Mouse (Mus musculus) cerebellum, adult 8-10 months (tissue): ENCODE results near the gene Ffar4.

Source experiments
- DNase-seq: peaks from one replicate; pipeline ENCODE4 v3.0.0; 2022

Gene Ffar4

GRCm38 (mm10) chr19:38096858-38097758 is at the start of gene Ffar4:
Gene Ffar4, plus strand, starts transcription at chr19:38097071.
- no peak for DNase-seq

GRCm38 (mm10) chr19:38049686-38050085 is 47.2 kb upstream of the Ffar4 start:
- no peak for DNase-seq

GRCm38 (mm10) chr19:38053227-38054041 is 43.4 kb upstream of the Ffar4 start:
- DNase-seq = peak; percentile 26

GRCm38 (mm10) chr19:38054149-38054719 is 42.6 kb upstream of the Ffar4 start:
- peak; percentile 78 for DNase-seq

- peak; percentile 94 for DNase-seq
These were observed 42.1 kb upstream of the Ffar4 start, which contains the start of gene Cep55 for GRCm38 (mm10) chr19:38054720-38055192. Gene Cep55, plus strand, starts transcription at chr19:38055011.

- DNase-seq = no peak
These were observed 41.1 kb upstream of the Ffar4 start for GRCm38 (mm10) chr19:38055798-38056197.

GRCm38 (mm10) chr19:38056276-38056675 is 40.6 kb upstream of the Ffar4 start:
- no peak for DNase-seq

- no peak for DNase-seq
These were observed 39.9 kb upstream of the Ffar4 start for GRCm38 (mm10) chr19:38056931-38057330.

GRCm38 (mm10) chr19:38063201-38063600 is 33.7 kb upstream of the Ffar4 start:
- no peak for DNase-seq

GRCm38 (mm10) chr19:38064051-38064450 is 32.8 kb upstream of the Ffar4 start:
- DNase-seq = no peak

- no peak for DNase-seq
These were observed 23.6 kb upstream of the Ffar4 start for GRCm38 (mm10) chr19:38073226-38073625.

- DNase-seq = no peak
These were observed 21.8 kb upstream of the Ffar4 start for GRCm38 (mm10) chr19:38075051-38075450.

- no peak for DNase-seq
These were observed 20.6 kb upstream of the Ffar4 start for GRCm38 (mm10) chr19:38076251-38076650.

GRCm38 (mm10) chr19:38077851-38078540 is 18.9 kb upstream of the Ffar4 start:
- DNase-seq = no peak

- no peak for DNase-seq
These were observed 15.5 kb upstream of the Ffar4 start for GRCm38 (mm10) chr19:38081361-38081760.

GRCm38 (mm10) chr19:38082931-38083525 is 13.8 kb upstream of the Ffar4 start:
- DNase-seq = no peak

- no peak for DNase-seq
These were observed 11.0 kb upstream of the Ffar4 start for GRCm38 (mm10) chr19:38085841-38086240.

GRCm38 (mm10) chr19:38086948-38087551 is 9.8 kb upstream of the Ffar4 start:
- no peak for DNase-seq

- no peak for DNase-seq
These were observed 7.5 kb upstream of the Ffar4 start for GRCm38 (mm10) chr19:38089358-38089757.

GRCm38 (mm10) chr19:38091512-38091985 is 5.3 kb upstream of the Ffar4 start:
- DNase-seq = no peak

- DNase-seq = no peak
These were observed 640 bp upstream of the Ffar4 start for GRCm38 (mm10) chr19:38096231-38096630.

GRCm38 (mm10) chr19:38107871-38108270 is 11.0 kb downstream of the Ffar4 start:
- DNase-seq = no peak
